Mouse (Mus musculus) cerebellum, adult (tissue): Measurements from ENCODE around the gene Slc35f6.

Experiments
- ATAC-seq: cut with Nextera tagmentation; 2 replicates; pipeline ENCODE4 v1.9.2; 2017; ENCODE audit warnings: mild to moderate bottlenecking, moderate library complexity, mixed read lengths; ENCODE audit not compliant: insufficient number of reproducible peaks, low FRiP score, low TSS enrichment

Slc35f6 gene

DNA sequence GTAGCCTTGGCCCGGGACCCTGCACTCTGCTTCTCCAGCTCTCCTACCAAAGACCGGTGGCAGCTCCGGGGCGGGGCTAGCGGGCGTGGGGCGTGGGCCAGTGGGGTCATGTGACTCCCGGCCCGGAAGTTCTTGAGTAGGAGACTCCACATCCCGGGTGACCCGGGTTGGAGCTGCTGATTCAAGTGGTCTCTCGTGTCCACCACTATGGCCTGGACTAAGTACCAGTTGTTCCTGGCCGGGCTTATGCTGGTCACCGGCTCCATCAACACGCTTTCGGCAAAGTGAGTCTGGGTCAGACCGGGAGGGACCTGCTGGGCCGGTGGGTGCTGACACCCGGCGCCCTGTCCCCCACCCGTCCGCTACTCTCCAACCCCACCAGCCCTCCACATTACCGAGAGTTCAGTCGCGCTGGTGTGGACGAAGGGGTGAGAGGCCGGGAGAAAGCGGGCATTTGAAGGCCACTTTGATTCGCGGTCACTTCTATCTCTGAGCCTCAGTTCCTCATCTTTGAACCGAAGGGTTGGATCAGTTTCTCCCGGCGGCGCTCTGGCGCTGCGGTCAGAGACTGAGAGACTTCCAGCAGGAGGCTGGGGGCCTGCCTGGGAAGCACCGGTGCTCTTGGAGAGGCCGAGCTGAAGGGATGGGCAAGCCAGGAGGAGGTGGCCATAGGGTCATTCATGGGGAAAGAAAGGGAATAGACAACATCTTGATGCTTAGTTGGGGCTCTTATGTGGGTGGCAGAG is at the start of gene Slc35f6:
Gene Slc35f6, plus strand, starts transcription at position 119 of the 746 bp plus-strand sequence.
- ATAC-seq, result peak; percentile 85

DNA sequence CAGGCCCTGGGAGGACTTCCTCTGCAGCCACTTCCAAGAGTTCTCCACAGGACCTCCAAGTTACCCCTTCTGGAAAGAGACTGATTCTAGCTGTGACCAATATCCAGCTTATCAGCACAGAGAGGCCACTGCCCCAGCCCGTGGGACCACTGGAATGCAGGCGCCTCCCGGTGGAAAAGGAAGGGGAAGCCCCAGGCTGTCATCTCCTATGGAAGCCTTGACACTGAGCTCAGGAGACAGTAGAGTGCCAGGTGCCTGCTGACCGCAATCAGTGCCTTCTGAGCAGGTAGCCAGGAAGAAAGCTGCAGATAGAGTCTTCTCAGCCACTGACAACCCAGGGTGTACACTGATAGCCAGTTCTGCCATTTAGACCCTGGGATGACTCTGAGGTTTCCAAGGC is 46.3 kb upstream of the Slc35f6 start:
- ATAC-seq, result no peak

DNA sequence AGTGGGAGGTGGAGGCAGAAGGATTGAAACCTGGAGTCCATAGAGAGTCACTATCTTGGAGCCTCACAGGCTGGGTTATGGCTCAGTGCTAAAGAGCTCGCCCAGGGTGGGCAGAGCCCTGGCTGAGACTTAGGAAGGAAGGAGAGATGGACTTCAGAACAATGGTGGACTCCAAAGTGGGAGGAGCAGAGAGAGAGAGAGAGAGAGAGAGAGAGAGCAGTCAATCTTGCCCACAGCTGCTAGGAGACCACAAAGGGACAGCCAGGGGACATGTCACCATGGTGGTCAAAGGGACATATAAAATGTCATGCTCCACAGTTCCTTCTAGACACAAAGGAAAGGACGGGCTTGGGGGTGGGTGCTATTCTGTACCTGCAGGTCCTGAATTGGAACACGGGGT is 44.5 kb upstream of the Slc35f6 start:
- ATAC-seq, result no peak

DNA sequence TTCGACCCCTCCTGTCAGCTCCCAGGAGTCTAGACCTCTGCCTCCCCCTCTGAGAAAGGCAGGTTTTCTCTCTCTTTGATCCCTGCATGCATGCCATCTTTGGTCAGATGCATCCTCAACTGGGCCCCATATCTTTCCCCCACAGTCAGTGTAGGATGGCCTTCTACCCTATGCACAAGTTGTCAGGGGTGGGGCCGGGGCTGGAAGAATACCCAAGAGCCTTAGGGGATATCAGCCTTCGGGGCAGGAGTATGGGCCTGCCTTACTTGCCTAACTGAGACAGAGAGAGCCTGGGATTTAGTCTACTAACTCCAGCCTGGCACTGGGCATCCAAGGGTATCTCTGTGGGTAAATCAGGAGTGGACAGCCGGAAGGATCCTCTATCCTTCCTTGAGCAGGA is 43.8 kb upstream of the Slc35f6 start:
- ATAC-seq, result no peak

DNA sequence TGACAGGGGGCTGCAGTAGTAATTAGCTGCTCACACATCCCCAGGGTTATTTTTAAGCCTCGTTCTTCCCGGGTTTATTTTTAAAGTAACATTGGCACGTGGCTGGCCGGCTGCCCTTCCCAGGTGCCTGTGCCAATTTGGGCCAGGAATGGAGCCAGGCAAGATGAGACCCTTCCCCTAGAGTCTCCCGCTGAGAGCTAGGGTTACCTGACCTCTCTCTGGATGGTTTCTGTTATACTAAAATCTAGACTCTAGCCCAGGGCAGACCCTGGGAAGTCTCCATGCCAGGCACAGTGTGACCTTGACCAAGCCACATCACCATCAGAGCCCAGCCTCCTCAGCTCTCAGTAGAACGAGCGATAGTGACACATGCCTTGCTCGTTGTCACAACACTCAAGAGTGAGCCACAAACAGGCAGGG is 43.0 kb upstream of the Slc35f6 start:
- no peak for ATAC-seq

DNA sequence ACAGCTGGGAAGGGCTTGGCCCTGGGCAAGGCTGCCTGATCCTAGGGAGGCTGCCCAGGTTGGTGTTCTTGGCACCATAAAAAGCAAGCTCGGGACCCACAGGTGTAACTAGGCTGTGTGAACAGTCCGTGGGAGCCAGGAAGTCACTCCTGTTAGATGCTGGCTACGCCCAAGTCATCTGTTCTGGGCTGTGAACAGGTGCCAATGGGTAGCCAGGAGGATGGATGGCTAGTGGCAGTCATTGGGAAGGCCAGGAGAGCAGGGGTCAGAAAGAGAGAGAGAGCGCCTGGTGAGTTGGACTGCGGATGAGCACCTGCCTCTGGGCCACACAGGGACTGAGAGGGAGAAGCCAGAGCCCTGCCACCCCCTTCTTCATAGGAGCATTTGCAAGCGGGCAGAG is 42.1 kb upstream of the Slc35f6 start:
- no peak for ATAC-seq

DNA sequence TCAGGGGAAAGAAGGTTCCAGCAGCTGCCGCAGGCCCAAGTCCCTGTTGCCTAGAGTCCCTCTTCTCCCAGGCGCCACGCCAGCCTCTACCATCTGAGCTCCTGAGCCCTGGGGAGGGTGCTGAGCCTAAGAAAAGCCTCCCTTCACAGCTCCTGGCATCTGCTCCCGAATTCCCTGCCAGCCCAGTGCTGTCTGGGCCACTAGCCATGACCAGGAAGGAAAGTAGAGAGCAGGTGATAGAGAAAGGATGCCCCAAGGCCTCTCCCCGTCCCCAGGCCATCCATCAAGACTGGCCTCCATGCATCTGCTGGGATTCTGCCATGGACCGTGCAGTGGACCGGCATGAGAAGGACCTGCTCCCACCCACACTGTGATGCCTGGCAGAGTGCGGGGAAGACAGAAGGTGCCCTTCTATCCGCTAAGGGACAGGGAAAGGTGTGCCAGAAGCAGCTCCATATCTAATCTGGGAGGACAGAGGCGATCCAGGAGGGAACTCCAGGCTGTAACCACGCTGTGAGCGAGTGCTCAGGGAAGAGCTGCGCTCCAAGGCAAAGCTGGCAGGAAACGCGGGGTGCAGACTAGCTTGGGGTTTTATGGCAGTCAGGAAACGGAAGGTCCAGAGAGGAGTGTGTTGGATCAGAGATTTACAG is 41.2 kb upstream of the Slc35f6 start:
- peak; percentile 84 for ATAC-seq

DNA sequence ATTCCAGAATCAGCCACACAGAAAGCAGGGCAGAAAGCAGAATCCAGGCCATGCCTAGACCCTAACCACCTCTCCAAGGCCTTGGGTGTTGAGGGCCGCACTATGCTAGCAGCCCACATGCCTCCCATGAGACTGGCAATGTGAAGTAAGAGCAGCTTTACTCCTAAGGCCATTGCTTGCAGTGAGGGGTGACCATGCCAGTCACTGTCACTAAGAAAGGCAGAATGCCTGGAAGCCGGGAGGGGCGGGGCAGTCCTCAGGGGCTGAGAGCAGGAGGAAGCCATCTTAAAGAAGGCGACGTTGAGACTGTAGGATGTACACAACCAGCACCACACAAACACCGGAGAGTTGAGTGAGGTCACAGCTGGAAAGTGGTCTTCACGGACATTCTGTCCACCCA is 38.6 kb upstream of the Slc35f6 start:
- ATAC-seq, result no peak

DNA sequence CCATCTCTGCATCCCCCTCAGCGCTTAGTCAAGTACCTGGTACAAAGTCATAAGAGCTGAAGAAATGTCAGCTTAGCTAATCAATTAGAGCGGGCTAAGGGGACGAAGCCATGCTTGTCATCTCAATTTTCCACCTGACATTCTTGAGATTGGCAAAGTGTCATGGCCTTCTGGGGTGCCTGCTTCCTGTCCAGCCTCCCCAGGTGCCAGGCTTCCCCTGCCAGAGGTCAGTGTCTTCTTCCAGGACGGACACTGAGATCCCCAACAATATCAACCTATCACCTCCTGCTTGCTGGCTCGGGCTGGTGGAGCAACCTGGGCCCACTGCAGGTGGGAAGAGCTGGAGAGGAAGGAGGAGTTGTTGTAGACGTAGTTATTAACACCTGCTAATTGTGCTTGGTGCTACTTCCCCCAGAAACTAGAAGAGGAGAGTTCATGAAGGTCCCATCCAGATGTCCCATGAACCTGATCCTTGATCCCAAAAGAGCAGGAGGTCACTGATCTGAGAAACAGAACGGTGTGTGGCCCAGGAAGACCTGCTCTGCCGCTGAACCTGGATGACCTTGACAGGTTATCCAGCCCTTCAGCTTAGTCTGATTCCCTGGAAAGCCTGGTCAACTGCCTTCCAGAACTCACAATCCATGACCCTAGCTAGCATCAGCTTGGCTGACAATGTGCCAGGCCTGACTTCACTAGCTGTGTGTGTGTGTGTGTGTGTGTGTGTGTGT is 37.7 kb upstream of the Slc35f6 start:
- ATAC-seq, result no peak

DNA sequence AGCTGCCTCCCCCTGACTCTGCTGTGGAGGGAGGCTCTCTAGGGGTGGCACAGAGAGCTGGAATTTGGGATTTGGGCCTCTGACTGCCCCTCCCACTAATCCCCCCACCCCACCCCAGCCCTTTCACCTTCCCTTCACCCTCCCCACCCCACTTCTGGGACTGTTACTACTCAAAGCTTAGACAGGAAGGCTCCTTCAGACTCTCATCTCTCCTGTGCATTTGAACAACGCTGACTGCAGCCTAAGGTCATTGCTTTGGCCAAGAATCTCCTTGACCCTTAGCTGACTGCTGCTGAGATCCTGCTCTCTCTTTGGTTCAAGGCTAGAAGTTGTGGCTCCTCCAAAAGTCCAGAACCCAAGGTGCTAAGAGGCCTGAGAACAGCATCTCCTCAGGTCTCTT is 36.6 kb upstream of the Slc35f6 start:
- no peak for ATAC-seq

DNA sequence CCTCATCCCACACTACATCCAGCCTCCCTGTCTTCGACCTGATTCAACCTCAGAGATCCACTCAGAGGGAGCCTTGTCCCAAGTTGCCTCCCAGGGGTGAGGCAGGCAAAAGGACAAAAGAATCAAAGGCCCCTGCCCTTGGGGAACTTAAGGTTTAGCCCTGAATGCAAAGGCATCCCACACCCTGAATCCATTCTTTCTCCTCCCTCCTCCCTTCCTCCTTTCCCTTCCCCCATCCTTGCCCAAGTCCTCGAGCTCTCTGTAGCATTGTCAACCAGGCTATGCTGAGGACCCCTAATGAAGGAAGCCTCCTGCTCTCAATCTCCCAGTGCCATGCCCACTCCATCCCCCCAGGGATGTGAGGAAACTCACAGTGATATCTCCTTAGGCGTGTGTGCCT is 36.0 kb upstream of the Slc35f6 start:
- ATAC-seq, result no peak

DNA sequence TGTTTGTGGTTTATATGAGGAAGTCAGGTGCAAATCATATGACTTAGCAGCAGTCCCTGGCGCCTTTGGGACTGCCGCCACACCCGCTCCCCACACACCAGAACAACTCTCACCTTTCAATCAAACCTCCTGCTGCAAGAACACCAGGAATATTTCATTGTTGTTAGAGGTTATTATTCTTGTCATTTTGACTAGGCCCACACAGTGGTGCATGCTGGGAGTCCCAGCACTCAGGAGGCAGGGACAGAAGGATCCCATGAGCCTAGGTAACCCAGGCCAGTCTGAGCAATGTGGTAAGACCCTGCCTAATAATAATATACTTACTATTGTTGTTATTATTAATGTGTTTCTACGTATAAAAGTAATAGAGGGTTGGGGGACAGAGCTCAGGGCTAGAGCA is 35.2 kb upstream of the Slc35f6 start:
- no peak for ATAC-seq

DNA sequence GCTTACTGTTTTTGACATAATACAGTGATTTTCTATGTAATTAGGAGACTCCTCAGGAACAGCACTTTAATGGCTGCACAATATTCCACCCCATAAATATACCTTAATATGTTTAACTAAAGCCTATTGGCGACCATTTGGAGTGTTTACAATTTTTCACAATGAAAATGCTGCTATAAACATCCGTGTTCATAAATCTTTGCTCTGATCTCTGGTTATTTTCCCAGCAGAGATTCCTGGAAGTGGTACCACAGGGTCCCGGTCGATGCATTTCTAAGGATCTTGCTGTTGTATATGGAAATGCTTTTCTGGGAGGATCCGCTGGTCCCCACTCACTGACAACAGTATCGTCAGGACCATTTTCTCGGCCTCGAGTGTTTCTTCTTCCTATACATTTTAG is 34.5 kb upstream of the Slc35f6 start:
- ATAC-seq, result no peak

DNA sequence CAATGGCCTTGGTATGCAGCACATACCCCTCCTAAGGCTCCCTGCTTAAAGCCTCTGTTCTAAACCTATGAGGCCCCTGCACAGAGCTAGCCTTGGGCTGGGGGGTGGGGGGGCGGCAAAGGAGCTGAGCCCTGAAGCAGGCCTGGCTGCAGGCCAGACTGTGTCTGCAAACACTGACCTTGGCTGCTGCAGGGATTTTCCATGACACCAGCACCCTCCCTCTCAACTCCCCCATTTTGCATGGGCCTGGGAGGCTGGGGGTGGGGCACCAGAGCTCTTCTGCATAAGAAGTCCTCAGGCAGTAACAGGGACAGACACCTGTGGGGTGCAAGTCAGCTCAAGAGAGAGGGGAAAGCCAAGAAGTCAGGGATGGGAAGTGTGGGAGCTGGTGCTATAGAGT is 33.5 kb upstream of the Slc35f6 start:
- ATAC-seq, result no peak

DNA sequence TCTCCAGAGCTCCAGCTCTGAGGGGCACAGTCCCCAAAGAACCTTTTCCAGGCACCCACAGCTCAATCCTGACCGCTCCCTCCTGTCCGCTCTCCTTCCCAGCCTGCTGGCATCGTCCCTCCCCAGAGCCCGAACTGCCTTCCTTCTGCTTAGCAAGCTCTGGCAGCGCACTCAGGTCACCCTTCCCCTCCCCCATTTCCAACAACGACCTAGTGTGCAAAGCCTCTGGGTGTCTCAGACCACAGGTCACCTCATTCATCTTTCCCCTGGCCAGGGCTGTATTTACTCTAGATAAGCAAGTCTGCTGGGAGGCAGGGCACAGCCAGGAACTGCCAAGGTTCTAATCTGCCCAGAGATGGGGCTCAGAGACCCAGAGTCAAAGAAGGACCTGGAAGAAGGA is 32.3 kb upstream of the Slc35f6 start:
- ATAC-seq, result no peak

DNA sequence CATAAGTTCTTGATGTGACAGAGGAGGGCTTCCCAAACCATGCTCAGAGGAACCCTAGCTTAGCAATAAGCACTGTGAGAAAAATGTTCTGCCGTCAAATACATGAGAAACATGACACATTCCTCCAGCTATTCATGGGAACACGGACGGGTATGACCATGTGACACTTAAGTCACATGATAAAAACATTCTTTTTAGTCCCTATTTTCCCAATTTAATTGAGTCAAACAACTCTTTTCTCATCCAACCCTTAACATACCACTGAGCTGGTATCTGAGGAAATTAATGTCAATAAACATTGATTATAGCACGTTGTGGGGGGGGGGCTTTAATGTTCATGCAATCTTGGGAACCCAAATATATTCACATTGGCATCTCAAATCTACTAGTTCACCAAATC is 31.9 kb upstream of the Slc35f6 start:
- ATAC-seq, result no peak

DNA sequence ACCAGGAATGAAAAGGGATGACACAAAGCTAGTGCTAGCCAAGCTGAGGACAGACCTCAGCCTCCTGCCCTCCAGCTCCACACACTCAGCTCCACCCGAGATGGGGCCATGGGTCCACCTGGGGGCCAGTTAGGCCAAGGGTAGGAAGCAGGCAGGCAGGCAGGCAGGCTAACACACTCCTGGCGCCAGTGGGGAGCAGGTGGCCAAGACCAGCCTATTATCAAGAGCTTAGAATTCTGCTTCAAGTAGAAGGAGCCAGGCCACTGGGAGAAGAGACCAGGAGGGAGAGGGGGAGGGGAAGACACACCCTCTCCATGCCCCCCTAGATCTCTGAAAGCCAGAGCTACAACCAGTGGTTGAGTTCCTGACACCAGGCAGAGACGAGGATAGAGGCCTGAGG is 31.1 kb upstream of the Slc35f6 start:
- no peak for ATAC-seq

DNA sequence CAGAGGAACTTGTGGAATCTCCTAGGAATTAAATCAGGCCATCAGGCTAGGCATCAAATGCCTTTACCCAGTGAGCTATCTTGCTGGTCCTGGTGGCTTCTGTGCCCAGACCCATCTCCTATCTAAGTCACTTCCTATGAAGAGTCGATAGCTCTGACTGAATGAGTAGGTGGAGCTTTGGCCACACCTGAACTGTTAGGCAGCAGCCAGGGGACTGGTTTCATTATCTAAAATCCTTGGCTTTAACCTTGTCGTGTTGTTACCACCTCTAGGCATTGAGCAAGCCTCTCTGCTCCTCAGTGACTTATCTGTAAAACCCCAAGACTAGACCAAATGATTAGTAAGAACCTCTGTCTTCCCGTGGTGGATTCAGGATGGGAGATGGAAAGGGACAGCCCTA is 30.4 kb upstream of the Slc35f6 start:
- no peak for ATAC-seq

DNA sequence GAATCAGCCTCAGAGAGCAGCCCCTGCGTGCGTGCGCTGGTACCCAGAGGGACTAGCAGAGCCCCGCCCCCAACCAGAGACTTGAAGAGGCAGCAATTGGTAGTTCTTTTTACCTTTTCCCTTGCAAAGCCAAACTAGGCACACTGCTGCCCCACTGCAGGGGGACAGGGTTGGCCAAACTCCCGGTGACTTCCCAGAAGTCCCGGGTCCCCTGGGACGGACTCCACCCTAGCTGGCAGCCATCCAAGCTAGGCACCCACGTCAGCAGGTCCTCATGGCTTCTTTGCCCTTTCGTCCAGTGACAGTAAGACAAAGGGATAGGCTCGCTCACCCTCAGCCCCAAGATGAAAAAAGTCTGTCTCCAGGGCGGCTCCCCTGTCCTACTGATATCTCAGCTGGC is 29.9 kb upstream of the Slc35f6 start:
- ATAC-seq, result no peak

DNA sequence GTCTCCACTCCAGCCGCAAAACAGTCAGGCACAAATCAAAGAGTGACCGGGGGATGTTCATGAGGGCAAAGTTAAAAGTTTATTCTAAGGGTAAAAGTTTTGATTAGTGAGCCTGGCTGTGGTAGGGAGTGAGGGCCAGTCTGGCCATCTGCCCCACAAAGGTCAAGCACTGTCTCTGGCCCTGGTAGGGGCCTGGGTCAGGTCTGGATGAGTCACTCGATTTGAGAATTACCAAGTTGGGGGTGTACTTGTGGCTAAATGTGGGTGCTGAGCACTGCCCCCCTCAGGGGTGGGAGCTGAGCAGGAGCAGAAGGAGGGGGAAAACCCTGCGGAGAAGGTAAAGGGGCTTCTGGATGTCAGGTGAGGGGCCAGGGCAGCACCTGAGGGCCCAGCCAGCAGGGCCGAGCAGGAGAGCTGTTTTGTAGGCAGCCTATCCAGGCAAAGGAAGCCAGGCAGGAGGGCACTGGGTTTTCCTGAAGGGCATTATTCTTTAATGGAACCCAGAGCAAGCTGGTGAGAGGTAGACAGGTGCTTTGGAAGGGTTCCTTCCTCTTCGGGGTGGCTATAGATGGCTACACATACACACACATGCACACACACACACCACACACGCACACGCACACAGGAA is 29.2 kb upstream of the Slc35f6 start:
- no peak for ATAC-seq

DNA sequence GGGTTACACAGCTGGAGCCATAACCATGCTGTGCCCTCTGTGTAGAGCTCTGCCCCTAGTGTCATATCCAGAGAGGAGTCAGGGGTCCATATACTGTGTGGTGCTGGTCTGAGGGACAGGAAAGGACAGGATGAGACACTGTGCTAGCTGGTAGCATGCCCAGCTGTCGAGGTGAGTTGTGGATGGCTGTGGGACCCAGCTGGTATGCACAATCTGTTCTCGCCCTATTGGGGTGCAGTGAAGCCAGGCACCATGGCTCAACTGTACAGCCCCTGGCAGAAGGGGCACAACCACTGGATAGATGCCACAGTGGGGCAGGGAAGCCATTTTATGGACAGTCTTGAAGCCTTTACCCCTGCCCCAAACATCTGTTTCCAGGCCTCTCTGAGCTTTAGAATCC is 28.5 kb upstream of the Slc35f6 start:
- ATAC-seq, result no peak
